Mouse (Mus musculus): ENCODE results near the gene Ccdc194. TPM values are rescaled to one million over a fixed set of nuclear protein-coding genes. Genes with fewer than 3 reads are reported as not detected.

The Ccdc194 gene
- polyA plus RNA-seq, 1 experiment from 2014 or later, result 0.67 TPM

- Histone ChIP-seq H3K9ac (no peak overlapping the region), H3K4me3 (no peak overlapping the region), H3K4me1 (peaks cover 27% of the 10 kb centered on the region), H3K4me2 (replicated peaks) (no peak overlapping the region), H3K27me3 (peaks cover 13% of the 10 kb centered on the region; the same call in 1 of the 2 replicates), H3K27ac (no peak overlapping the region), H3K9me3 (replicated peaks) (no peaks in the 10 kb centered on the region), H3K36me3 (peaks cover 71% of the 10 kb centered on the region)
- no peak for ATAC-seq (ENCODE audit: low FRiP score)
- WGBS, result 89% methylated on average over 11 of the region's 11 CpGs
Observed at GRCm38 (mm10) chr8:71478943-71479342, 46.6 kb downstream of the Ccdc194 start.

- peak overlapping the region; percentile 77 for H3K4me2 ChIP-seq (replicated peaks)
- peak overlapping the region; percentile 90 for H3K27ac ChIP-seq
- peak overlapping the region; percentile 54 for H3K4me3 ChIP-seq
Observed at GRCm38 (mm10) chr8:71477196-71477845, 48.2 kb downstream of the Ccdc194 start.

GRCm38 (mm10) chr8:71476099-71476940, 49.2 kb downstream of the Ccdc194 start:
- H3K4me1 ChIP-seq, result peaks cover 24% of the 10 kb centered on the region
- no peaks in the 10 kb centered on the region for H3K9me3 ChIP-seq (replicated peaks)
- 1% methylated on average over 67 of the region's 121 CpGs for WGBS
- peak overlapping the region; percentile 74 for H3K9ac ChIP-seq
- H3K27me3 ChIP-seq, result peaks cover 13% of the 10 kb centered on the region; the same call in 1 of the 2 replicates
- H3K36me3 ChIP-seq, result peaks cover 74% of the 10 kb centered on the region
- H3K4me2 ChIP-seq (replicated peaks), result peak overlapping the region; percentile 77
- H3K4me3 ChIP-seq, result peak overlapping the region; percentile 54
- peak; percentile 68 for ATAC-seq (ENCODE audit: low FRiP score)
- H3K27ac ChIP-seq, result peak overlapping the region; percentile 90

More at GRCm38 (mm10) chr8:71477196-71477845, 48.2 kb downstream of the Ccdc194 start:
- Histone ChIP-seq H3K4me1 (peaks cover 27% of the 10 kb centered on the region), H3K27me3 (peaks cover 13% of the 10 kb centered on the region; the same call in 1 of the 2 replicates), H3K9me3 (replicated peaks) (no peaks in the 10 kb centered on the region), H3K36me3 (peaks cover 74% of the 10 kb centered on the region), H3K9ac (peak overlapping the region; percentile 74; the same call in 1 of the 2 replicates)
- no peak; the same call in 1 of the 2 replicates for ATAC-seq (ENCODE audit: low FRiP score)
- 35% methylated on average over 14 of the region's 14 CpGs for WGBS

- peaks cover 7% of the 10 kb centered on the region; the same call in 1 of the 2 replicates for H3K27me3 ChIP-seq
- H3K4me3 ChIP-seq, result peak overlapping the region; percentile 54
- peak overlapping the region; percentile 74; the same call in 1 of the 2 replicates for H3K9ac ChIP-seq
- peaks cover 19% of the 10 kb centered on the region for H3K4me1 ChIP-seq
- no peaks in the 10 kb centered on the region for H3K9me3 ChIP-seq (replicated peaks)
- 32% methylated on average over 4 of the region's 4 CpGs for WGBS
- peak overlapping the region; percentile 90 for H3K27ac ChIP-seq
- ATAC-seq (ENCODE audit: low FRiP score), result peak; percentile 21; the same call in 1 of the 2 replicates
- H3K4me2 ChIP-seq (replicated peaks), result peak overlapping the region; percentile 77
- H3K36me3 ChIP-seq, result peaks cover 71% of the 10 kb centered on the region
Observed at GRCm38 (mm10) chr8:71475702-71476075, 49.8 kb downstream of the Ccdc194 start.

GRCm38 (mm10) chr8:71474785-71475701, 50.5 kb downstream of the Ccdc194 start:
- Histone ChIP-seq H3K4me3 (no peak overlapping the region), H3K36me3 (peaks cover 64% of the 10 kb centered on the region)
- 87% methylated on average over 25 of the region's 25 CpGs for WGBS

GRCm38 (mm10) chr8:71474344-71474743, 51.2 kb downstream of the Ccdc194 start:
- no peak for ATAC-seq (ENCODE audit: low FRiP score)
- H3K4me1 ChIP-seq, result peaks cover 29% of the 10 kb centered on the region
- no peak overlapping the region for H3K9ac ChIP-seq
- no peaks in the 10 kb centered on the region for H3K9me3 ChIP-seq (replicated peaks)
- no peak overlapping the region for H3K27ac ChIP-seq
- no peak overlapping the region for H3K4me2 ChIP-seq (replicated peaks)
- peaks cover 57% of the 10 kb centered on the region for H3K36me3 ChIP-seq
- H3K4me3 ChIP-seq, result no peak overlapping the region
- peaks cover 7% of the 10 kb centered on the region; the same call in 1 of the 2 replicates for H3K27me3 ChIP-seq
- 95% methylated on average over 18 of the region's 18 CpGs for WGBS

More at GRCm38 (mm10) chr8:71474785-71475701, 50.5 kb downstream of the Ccdc194 start:
- H3K4me2 ChIP-seq (replicated peaks), result no peak overlapping the region
- H3K27ac ChIP-seq, result peak overlapping the region; percentile 90
- H3K9me3 ChIP-seq (replicated peaks), result no peaks in the 10 kb centered on the region
- H3K9ac ChIP-seq, result no peak overlapping the region
- ATAC-seq (ENCODE audit: low FRiP score), result 0 out of 2 replicates have a peak, but pooled peaks have one; percentile 5
- peaks cover 24% of the 10 kb centered on the region for H3K4me1 ChIP-seq
- H3K27me3 ChIP-seq, result peaks cover 7% of the 10 kb centered on the region; the same call in 1 of the 2 replicates

GRCm38 (mm10) chr8:71472601-71473386, 52.7 kb downstream of the Ccdc194 start:
- Histone ChIP-seq H3K4me1 (peaks cover 29% of the 10 kb centered on the region), H3K4me2 (replicated peaks) (no peak overlapping the region), H3K36me3 (peaks cover 45% of the 10 kb centered on the region), H3K4me3 (no peak overlapping the region), H3K9me3 (replicated peaks) (no peaks in the 10 kb centered on the region), H3K27me3 (no peaks in the 10 kb centered on the region), H3K9ac (no peak overlapping the region), H3K27ac (no peak overlapping the region)
- no peak for ATAC-seq (ENCODE audit: low FRiP score)
- WGBS, result 87% methylated on average over 8 of the region's 8 CpGs

GRCm38 (mm10) chr8:71471861-71472260, 53.6 kb downstream of the Ccdc194 start:
- H3K36me3 ChIP-seq, result peaks cover 45% of the 10 kb centered on the region
- no peak overlapping the region for H3K4me2 ChIP-seq (replicated peaks)
- no peak for ATAC-seq (ENCODE audit: low FRiP score)
- no peak overlapping the region for H3K27ac ChIP-seq
- H3K4me1 ChIP-seq, result peaks cover 22% of the 10 kb centered on the region
- H3K4me3 ChIP-seq, result no peak overlapping the region
- 93% methylated on average over 17 of the region's 17 CpGs for WGBS
- H3K9ac ChIP-seq, result no peak overlapping the region
- H3K27me3 ChIP-seq, result no peaks in the 10 kb centered on the region
- no peaks in the 10 kb centered on the region for H3K9me3 ChIP-seq (replicated peaks)

GRCm38 (mm10) chr8:71470913-71471255, 54.6 kb downstream of the Ccdc194 start:
- Histone ChIP-seq H3K9me3 (replicated peaks) (no peaks in the 10 kb centered on the region), H3K4me1 (peaks cover 20% of the 10 kb centered on the region), H3K27me3 (no peaks in the 10 kb centered on the region), H3K27ac (no peak overlapping the region), H3K4me2 (replicated peaks) (no peak overlapping the region), H3K36me3 (peaks cover 45% of the 10 kb centered on the region), H3K9ac (no peak overlapping the region), H3K4me3 (no peak overlapping the region)
- WGBS, result 86% methylated on average over 5 of the region's 5 CpGs
- no peak for ATAC-seq (ENCODE audit: low FRiP score)

GRCm38 (mm10) chr8:71470146-71470912, 55.2 kb downstream of the Ccdc194 start:
- 84% methylated on average over 3 of the region's 3 CpGs for WGBS
- no peak for ATAC-seq (ENCODE audit: low FRiP score)
- H3K36me3 ChIP-seq, result peaks cover 44% of the 10 kb centered on the region
- peak overlapping the region; percentile 84 for H3K9ac ChIP-seq
- peak overlapping the region; percentile 87; the same call in 1 of the 2 replicates for H3K27ac ChIP-seq
- peaks cover 21% of the 10 kb centered on the region for H3K4me1 ChIP-seq
- H3K27me3 ChIP-seq, result no peaks in the 10 kb centered on the region
- peak overlapping the region; percentile 90 for H3K4me3 ChIP-seq
- no peaks in the 10 kb centered on the region for H3K9me3 ChIP-seq (replicated peaks)
- H3K4me2 ChIP-seq (replicated peaks), result peak overlapping the region; percentile 90
